Mouse (Mus musculus): ENCODE measurements around the gene Lclat1.

Gene Lclat1

DNA sequence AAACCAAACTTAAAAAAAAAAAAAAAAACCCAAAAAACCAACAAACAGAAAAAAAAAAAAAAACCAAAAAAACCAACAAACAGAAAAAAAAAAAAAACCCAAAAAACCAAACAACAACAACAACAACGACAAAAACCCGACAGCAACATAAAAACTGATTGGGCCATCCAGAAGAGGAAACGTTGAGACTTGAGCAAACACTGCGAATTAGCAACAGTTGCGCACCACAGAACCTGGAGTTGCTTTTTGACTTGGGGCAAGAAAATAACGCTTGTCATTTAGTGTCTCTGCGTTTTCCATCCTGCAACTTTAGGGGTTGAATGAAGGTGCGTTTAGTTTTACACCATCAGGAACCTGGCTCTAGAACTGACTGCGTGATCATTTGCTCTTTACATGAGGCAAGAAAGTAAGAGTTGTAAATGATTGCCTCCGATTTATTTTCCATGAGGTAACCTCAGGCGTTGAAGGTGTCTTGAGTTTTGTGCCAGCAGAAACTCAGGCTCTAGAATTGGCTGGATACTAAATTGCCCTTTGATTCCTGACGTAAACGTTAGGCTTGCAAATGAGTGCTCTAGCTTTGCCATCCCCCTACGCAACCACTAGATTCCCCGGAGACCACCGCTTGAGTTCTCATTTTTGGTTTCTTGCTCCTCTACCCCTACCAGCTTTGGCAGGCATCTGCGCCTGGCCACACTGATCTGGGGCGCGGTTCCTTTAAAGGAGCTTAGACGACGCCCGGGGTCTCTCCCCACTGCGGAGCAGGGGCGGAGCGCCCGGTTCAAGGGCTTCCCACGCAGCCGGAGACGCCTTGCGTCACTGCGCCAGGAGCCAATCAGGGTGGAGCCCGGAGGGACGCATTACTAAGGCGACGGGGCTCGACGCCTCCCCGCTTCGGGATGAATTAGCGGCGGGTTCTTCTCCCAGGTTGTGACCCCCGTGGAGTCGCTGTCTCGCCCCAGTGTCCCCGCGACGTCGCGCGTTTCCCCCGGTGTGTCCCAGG lies at the start of gene Lclat1:
Gene Lclat1, plus strand, starts transcription at position 828 of the 1,000 bp plus-strand sequence.
- peak; percentile 93 for DNase-seq

DNA sequence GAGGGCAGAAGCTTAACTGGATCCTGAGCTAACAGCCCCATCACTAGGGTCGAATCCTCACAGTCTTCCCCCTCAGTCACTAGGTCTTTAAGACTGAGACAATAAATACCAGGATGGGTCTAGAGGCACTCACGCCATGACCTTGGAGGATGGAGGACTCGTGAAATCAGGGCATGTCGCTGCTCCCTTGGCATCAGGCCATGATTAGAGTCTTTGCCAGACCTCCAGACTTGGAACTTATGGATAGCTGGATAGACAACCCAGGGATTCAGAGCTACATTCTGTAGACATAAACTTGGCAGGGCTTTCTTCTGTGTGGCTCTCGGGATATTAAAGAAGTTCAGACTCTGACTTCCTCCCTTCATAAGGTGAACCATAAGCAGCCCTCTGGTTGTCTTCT lies 49.5 kb upstream of the Lclat1 start:
- DNase-seq, result no peak

DNA sequence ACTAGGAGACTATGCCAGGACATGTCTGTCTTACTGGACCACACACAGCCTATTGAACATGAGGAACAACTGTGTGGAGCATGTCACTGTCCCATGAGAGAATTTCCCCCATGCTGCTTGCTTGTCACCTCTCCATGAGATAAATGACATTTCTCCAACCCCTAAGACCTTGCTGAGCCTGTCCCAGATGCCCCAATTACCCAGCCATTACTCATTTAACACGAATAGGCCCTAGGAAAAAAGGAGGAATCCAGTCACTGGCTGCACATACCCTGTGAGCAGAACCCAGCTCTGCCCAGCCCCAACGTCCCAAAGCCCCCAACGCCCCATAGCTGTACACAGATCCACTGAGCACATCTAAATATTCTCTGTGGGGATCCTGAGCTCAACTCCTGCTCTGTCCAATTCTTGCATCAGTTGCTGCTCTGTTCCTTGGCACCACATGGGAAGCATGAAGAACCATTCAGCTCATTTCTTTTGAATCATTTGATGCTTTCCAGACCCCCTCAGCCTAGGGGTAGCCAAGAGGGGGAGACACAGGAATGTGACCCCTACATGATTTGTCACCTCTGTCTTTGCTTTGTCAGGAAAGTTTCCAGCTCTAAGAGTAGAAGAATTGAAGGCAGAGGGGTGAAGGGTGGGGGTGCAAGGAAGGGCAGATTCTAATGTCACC lies 47.4 kb upstream of the Lclat1 start:
- no peak for DNase-seq

DNA sequence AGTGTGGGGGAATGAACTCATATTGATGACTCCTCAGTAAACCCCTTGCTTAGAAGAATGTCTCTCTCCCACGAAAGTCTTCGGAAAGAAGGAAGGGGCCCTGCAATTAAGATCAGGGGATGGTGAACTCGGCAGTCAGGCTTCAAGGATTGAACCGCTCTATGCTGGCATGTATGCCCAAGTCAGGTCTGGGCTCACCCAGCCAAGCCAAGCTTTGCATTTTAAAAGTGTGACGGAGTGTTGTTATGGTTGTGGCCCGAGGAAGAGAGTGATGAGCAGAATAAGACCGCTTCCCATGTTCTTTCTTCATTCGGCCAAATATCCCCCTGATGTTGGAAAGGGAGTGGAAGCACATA lies 46.9 kb upstream of the Lclat1 start:
- DNase-seq, result no peak

DNA sequence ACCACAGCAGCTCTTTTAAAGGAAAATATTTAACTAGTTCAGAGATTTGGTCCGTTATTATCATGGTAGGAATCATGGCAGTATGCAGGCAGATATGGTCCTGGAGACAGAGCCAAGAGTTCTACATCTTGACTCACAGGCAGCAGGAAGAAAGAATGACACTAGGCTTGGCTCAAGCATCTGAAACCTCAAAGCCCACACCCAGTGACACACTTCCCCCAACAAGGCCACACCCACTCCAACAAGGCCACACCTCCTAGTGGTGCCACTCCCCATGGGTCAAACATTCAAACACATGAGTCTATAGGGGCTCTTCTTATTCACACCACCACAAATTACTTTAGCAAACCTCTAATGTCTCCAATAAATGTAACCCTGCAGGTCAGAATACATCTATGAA lies 45.1 kb upstream of the Lclat1 start:
- DNase-seq, result no peak

DNA sequence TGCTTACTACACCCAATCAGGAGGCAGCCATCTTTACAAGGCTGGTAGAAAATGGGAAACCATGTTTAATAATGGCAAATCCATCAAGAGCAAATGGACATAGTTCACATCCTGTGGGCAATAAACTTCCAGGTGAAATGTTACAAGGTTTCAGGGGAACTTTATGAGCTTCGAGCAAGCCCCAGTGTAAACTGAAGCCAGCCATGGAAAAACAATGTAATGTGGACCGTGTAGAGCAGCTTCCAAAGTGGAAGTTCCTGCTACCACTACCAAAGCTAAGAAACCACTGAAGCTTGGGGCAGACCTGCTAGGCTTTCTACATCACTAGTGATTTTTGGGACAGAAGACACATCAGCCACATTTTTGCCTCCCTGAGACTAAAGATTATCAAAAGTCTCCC lies 44.5 kb upstream of the Lclat1 start:
- DNase-seq, result no peak

DNA sequence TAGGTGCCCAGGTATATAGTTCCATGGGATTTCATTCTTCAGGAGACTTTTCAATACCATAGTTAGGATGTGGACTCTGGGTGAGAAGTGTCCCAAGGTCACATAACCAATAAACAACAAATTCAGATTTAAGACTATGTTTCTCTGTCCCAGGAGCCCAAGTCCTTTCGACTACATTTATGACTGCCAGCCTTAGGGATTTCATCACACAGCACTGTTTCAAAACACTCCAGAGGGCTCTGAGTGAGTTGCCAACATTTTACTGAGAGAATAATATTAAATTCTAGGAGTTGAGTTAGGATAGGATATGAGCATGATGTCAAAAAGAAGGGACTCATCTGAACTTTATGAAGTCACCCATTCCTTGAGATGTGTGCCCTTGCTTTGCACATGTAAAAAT lies 44.0 kb upstream of the Lclat1 start:
- DNase-seq, result no peak

DNA sequence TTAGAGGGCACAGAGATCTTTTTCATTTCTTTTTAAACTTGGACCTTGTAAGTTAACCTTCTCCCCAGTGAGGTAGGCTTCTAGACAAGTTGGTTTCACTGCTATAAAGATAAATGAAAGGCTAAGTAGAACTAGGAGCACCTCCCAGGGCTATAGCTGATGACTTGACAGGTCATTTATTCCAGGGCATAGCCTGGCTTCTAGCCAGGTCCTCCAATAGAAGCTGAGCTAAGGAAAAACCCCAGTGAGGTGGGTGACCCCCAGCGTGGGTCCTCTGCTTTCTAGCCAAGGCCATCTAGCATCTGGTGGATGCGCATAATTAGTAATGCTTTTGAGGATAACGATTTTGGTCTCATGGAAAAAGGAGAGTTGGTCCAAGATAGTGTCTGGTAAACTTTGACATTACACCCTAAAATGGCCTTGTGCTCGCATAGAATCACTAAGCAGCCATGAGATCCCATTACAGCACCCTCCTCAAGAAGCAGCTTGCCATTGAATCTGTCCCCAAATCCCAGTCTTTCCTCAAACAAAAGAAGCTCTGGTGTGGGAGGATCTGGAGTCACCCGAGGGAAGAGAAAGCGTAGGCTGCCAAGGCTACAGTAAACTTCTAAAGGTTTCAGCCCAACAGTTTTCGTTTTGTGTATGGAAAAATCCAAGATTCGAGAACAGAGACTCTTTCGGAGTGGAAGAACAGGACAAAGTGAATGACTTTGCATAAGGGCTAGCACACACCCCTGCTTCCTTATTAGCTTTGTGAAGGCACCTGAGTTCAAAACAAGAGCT lies 41.2 kb upstream of the Lclat1 start:
- DNase-seq, result no peak

DNA sequence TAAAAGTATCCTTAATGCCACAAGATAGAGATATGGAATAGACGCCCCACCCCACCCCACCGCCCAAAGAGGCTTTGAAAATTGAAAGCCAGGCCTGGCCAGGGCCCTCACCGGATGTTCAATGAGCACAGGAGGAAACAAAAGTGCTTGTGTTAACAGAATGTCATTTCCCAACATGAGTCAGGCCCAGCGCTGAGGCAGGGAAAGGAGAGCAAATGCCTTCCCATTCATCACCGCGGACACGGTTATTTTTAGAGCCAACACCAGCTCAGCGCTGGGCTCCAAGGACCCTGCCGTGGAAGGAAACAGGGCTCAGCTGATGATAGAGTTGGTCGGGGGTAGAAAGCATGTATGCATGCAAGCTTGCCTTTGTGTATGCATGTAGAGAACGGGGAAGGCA lies 40.4 kb upstream of the Lclat1 start:
- peak; percentile 15 to 29 for DNase-seq

DNA sequence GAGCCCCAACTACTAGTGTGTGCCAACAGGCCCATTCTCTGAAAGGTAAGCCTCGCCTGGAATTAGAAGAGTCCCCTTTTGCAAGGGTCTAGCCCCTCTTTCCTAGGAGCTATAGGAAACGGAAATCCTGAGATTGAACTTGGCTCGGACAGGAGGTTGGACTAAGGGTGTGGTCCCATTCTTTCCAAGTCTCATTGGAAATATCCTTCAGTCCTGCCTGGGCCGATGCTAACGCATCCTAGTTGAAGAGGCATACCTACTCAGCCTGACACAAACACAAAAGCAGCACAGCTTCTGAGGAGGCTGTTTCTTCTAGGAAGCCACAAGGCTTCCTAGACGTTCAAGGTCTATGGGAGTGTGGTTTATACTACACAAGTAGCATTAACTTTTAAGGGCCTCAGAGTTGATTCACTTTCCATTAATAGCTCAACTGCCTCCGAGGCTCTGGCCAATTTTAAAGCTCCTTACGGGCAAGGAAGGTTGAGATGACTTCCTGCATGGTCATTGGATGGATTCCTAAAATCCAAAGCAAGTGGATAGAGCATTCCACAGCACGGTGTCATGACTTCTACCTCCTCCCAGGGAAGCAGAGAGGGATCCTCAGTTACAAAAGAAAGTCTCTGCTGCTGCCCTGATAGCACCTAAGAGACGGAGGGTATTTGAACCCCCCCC lies 39.3 kb upstream of the Lclat1 start:
- DNase-seq, result no peak

DNA sequence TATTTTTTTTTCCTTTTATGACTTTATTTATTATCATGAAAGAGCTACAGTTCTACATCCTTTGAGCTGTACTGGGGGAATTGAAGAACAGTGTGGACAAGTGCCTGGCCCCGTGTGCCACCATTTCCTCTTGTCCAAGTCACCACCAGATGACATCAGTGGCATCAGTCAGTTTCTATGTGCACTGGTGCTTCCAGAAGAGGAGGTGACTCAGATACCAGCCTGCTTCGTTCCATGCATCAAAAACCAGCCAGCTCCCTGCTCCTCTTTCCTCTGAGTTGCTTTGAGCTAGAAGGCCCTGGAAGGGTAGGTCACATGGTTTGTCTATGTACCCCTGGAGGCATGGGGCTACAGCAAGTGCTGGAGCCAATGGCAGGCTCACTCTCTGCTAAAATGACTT lies 37.3 kb upstream of the Lclat1 start:
- no peak for DNase-seq

DNA sequence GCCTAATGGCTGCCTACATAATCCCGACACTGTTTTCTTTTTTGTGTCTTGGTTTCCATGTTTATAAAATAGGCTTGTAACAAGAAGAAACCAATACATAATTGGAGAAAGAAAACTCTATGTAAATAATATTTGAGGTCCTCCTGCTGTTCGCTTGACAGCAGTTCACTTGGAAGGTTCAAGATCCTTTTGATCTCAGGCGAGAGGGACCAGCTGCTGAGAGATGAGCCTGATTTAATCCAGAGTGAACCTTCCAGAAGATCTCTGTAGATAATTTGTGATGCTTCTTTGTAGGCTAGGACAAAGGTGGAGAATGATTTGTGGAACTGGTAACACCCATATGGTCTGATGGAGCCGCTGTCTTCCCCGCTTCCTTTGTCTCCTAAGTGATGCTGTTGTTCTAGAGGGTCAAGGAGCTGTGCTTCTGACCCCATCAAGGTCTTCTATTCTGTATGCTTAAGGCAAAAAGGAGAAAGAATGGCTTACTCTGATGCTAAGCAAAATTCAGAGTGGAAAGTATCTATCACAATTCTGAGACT lies 36.0 kb upstream of the Lclat1 start:
- no peak for DNase-seq

DNA sequence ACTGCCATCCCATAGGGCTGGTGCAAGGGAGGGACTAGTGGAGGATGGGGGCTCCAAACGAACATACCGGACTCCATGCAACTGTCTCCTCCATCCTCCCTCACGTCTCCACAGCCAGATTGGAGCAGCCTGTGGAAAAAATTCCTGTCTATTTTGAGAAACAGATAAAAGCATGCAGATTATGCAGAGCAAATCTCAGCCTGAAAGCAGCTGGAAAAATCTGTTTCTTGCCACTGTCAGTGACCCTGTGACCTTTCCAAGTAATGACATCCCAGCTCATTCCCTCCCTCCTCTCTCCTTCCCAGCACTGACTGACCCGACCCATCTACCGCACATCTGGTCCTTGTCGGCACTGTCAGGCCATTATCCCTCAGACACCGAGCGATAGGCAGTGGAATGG lies 35.5 kb upstream of the Lclat1 start:
- no peak for DNase-seq

DNA sequence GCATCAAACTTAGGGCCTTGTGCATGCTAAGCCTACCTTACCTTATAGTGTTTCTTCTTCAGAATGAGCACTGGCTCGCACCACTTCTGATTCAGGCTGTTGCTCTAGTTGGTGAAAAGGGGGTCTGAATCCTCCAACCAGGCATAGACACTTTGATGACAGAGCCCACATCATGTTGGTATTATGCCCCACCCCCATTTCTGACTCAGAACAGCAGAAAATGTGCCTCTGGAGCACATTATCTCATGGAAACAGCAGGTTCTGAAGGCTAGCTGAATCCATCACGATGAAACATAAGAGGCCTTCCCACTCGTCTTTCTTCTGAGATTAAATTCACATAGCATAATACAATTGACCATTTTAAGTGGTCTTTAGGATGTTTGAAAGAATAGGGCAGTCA lies 33.2 kb upstream of the Lclat1 start:
- DNase-seq, result no peak

DNA sequence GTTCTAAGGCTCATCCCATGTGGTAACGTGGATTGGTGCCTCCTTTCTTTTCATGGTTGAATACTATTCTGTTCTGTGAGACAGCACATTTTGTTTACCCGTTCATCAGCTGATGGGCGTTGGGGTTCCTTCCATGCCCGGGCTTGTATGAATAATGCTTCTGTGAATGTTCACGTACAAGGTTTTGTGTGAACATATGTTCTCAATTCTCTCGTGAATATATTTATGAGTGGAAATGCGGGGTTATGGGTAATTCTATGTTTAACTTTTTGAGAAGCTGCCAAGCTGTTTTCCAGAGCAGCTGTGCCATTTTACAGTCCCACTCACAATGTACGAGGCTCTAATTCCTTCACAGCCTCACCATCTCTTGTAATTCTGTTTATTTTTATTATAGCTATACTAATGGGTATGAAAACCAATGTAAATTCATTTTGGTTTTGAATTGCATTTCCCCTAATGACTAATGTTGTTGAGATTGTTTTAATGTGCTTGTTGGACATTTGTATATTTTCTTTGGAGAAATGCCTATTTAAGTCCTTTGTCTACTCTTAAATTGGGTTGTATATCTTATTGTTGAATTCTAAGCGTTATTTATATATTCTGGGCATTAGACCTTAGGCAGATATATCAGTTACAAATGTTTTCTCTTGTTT lies 32.4 kb upstream of the Lclat1 start:
- no peak for DNase-seq

DNA sequence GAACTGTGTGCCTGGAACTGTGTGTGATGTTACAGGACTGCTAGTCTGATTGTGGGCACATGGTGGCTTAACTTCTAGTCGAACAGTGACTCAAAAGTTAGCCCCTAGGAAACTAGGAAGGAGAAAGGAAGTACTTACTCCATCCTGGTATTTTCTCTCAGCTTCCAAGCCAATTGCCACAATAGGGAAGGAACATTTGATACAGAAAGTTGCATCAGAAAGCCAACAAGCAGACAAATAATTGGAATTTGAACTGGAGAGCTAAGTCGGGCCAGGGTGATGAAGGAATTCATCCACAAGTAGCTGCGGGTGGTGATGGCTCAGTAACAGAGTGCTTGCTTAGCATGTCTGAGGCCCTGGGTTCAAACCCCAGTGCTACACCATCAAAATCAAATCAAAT lies 30.1 kb upstream of the Lclat1 start:
- no peak for DNase-seq

DNA sequence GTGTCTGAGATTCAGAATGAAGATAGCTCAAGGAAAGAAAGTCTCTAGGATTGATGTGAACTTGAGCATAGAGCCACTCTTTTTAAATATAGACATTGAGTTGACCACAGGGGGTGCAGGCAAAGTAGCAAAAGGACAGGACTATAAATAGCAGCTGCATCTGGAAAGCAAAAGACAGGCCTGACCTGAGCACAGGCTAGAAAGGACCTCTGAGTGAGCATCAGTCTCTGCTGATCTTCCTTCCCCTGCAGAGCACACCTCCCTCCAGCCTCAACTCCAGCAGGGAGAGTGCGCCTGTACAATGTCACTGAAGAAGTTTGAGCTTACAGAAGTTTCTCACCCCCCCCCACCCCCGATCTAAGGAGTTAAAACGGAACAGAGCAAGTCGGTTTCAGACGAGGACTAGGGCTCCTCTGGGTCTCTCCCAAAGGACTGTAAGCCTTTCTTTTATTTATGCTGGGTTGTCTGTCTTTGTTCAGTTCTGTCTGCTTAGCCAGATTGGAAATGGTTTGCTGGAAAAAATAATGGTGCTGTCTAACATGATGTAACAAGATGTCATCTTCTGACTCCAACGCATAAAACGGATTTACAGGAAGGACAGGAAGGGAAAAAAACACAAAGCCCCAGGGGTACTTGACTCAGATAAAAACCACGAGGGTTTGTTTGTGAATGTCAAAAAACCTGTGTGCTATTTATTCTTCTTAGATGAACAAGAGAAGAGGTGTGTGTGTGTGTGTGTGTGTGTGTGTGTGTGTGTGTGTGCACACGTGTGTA lies 26.2 kb upstream of the Lclat1 start:
- DNase-seq, result no peak

DNA sequence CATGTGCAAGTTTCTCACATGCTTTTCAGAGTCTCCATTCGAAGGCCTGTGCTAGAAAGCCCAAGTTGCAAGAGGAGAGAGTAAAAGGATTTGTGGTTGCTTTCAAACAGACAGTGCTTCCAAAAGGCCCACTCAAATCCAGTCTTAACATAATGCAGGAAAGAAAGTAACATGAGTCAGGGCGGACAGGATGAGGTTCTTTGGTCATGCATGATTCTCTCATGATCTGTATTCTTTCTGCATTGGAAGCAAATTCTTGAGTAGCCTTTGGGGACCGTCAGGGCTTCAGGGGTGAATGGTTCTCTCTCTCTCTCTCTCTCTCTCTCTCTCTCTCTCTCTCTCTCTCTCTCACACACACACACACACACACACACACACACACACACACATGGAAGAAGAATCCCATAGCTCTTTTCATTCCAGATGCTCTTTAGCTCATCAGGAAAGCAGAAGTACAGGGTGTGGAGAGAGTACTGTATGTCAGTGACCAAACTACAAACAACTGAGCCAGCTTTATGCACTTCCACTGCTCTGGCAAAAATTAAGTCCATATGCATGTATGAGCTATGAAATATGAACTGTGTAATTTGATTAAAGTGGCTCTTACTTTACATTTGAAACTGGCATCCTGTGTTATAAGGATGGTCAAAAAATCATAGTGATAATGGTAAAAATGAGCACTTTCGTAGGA lies 25.1 kb upstream of the Lclat1 start:
- DNase-seq, result no peak

DNA sequence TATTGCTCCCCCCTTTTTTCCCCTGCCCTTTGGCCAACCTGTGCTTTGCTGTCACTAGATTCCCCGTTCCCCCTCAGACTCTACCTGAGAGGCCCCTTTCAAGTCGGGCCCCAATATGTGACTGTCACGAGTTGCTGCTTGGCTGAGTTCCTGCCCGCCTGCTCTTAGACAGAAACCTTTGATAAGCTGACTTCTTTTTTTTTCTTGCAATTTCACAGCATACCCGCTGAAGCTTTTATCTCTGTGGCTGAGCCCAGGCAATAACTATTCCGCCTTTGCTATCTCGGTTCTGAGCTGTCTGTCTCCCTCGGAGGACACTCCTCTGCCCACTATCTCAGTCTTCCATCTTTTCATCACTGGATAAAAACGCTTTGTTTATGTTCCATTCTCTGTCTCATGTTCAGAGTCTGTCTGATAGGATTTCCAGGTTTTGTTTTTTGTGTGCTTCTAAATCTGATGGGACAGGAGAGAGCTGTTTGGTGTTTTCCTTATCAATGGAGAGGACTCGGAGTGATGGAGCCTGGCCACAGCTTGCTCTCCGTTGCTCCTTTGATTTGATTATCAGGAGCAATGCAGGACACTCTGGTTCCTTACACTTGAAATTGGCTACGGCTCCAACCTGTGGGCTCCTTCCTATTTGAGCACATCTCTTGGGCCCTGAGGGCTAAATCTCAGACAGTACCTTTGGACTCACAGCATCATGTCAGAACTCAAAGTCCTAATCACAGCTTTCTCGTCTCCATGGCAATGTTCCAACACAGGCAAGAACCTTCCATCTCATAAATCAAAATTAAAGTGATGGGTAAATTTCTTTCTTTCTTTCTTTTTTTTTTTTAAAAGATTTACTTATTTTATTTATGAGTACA lies 20.5 kb upstream of the Lclat1 start:
- no peak for DNase-seq

DNA sequence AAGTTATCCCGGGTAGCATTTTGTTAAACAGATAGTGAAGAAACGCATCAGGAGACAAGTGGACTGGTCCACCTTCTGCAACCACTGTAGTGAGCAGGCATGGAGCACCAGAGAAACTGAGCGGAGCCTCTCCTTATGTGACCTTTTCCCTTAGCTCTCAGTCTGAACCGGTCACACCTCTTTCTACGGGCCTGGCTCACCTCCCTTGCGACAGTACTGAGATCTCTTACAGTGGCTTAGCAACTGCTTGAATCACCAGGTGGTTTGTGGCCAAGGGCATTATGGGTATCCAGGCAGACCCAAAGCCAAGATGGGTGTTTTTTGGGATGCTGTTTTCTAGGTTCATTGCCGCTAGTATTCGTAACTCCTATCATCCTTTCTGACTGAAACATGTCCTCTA lies 16.4 kb upstream of the Lclat1 start:
- no peak for DNase-seq

Measured in spleen, adult 18-20 months (tissue).